Mouse (Mus musculus) layer of hippocampus, adult 11-12 months (tissue): ENCODE data around the gene Pde3b.
"Not testable (repeated sequence)": the region's sequence is repeated elsewhere in the genome, so short reads cannot be mapped to it uniquely, and the experiment has no call there.

Experiments used
- DNase-seq: peaks from one replicate; pipeline ENCODE4 v3.0.0; 2022; ENCODE audit warnings: low spot score

The Pde3b gene

GRCm38 (mm10) chr7:114414421-114415335 lies at the start of gene Pde3b:
Gene Pde3b (plus strand): TSS chr7:114415281.
- DNase-seq: peak; percentile 49

GRCm38 (mm10) chr7:114402130-114402529 lies 13.0 kb upstream of the Pde3b start:
- DNase-seq: no peak

GRCm38 (mm10) chr7:114415336-114416020 lies 397 bp downstream of the Pde3b start:
- peak; percentile 26 for DNase-seq

- peak; percentile 31 for DNase-seq
Observed at GRCm38 (mm10) chr7:114416021-114416845, 1.2 kb downstream of the Pde3b start.

- not testable (repeated sequence) for DNase-seq
Observed at GRCm38 (mm10) chr7:114419331-114419730, 4.2 kb downstream of the Pde3b start.

- DNase-seq: no peak
Observed at GRCm38 (mm10) chr7:114420918-114421317, 5.8 kb downstream of the Pde3b start.

- DNase-seq: no peak
Observed at GRCm38 (mm10) chr7:114422224-114422623, 7.1 kb downstream of the Pde3b start.

- no peak for DNase-seq
Observed at GRCm38 (mm10) chr7:114429768-114430167, 14.7 kb downstream of the Pde3b start.

GRCm38 (mm10) chr7:114431966-114432365 lies 16.9 kb downstream of the Pde3b start:
- no peak for DNase-seq

GRCm38 (mm10) chr7:114439726-114440125 lies 24.6 kb downstream of the Pde3b start:
- DNase-seq: no peak

GRCm38 (mm10) chr7:114440494-114440893 lies 25.4 kb downstream of the Pde3b start:
- no peak for DNase-seq

GRCm38 (mm10) chr7:114452876-114453275 lies 37.8 kb downstream of the Pde3b start:
- no peak for DNase-seq

GRCm38 (mm10) chr7:114453300-114453990 lies 38.4 kb downstream of the Pde3b start:
- no peak for DNase-seq

- DNase-seq: no peak
Observed at GRCm38 (mm10) chr7:114454858-114455257, 39.8 kb downstream of the Pde3b start.

- no peak for DNase-seq
Observed at GRCm38 (mm10) chr7:114456904-114457303, 41.8 kb downstream of the Pde3b start.

- no peak for DNase-seq
Observed at GRCm38 (mm10) chr7:114459909-114460308, 44.8 kb downstream of the Pde3b start.

- no peak for DNase-seq
Observed at GRCm38 (mm10) chr7:114461727-114462126, 46.6 kb downstream of the Pde3b start.

- DNase-seq: no peak
Observed at GRCm38 (mm10) chr7:114466358-114466757, 51.3 kb downstream of the Pde3b start.

- no peak for DNase-seq
Observed at GRCm38 (mm10) chr7:114472471-114472870, 57.4 kb downstream of the Pde3b start.

- DNase-seq: no peak
Observed at GRCm38 (mm10) chr7:114474889-114475288, 59.8 kb downstream of the Pde3b start.

GRCm38 (mm10) chr7:114477884-114478283 lies 62.8 kb downstream of the Pde3b start:
- no peak for DNase-seq

GRCm38 (mm10) chr7:114478901-114479300 lies 63.8 kb downstream of the Pde3b start:
- no peak for DNase-seq
